Mouse (Mus musculus): ENCODE data around the gene Slc46a2. TPM values are rescaled to one million over a fixed set of nuclear protein-coding genes. Genes with fewer than 3 reads are reported as not detected.

The Slc46a2 gene
- polyA plus RNA-seq, 1 experiment from 2014 or later: 0.09 TPM

- H3K4me1 ChIP-seq (replicated peaks; ENCODE audit: control insufficient read depth, insufficient read depth, low read length): no peaks in the 10 kb centered on the region; the same call in 1 of the 2 replicates
- H3K4me3 ChIP-seq (ENCODE audit: low read depth, low read length): no peak overlapping the region
- no peak overlapping the region for H3K27ac ChIP-seq (ENCODE audit: low read depth)
- no peak overlapping the region for H3K4me2 ChIP-seq (ENCODE audit: low read length)
- no peak for DNase-seq (ENCODE audit: low spot score)
- H3K9ac ChIP-seq (ENCODE audit: low read length): no peak overlapping the region
- H3K9me3 ChIP-seq (ENCODE audit: control insufficient read depth, low read length): no peaks in the 10 kb centered on the region
- peaks cover 34% of the 10 kb centered on the region for H3K36me3 ChIP-seq (ENCODE audit: control insufficient read depth, insufficient read depth, low read length)
- WGBS: 92% methylated on average over 3 of the region's 3 CpGs
- H3K27me3 ChIP-seq (replicated peaks; ENCODE audit: control insufficient read depth, insufficient read depth, low read length): no peaks in the 10 kb centered on the region
- no peak for ATAC-seq (replicated peaks; ENCODE audit: low FRiP score, low TSS enrichment, low read depth)
Observed at GRCm38 (mm10) chr4:59894977-59895575, 19.8 kb downstream of the Slc46a2 start.

GRCm38 (mm10) chr4:59894415-59894814 lies 20.4 kb downstream of the Slc46a2 start:
- no peak for DNase-seq (ENCODE audit: low spot score)
- ATAC-seq (replicated peaks; ENCODE audit: low FRiP score, low TSS enrichment, low read depth): no peak
- Histone ChIP-seq H3K27ac (ENCODE audit: low read depth) (no peak overlapping the region), H3K9ac (ENCODE audit: low read length) (no peak overlapping the region), H3K4me2 (ENCODE audit: low read length) (no peak overlapping the region), H3K9me3 (ENCODE audit: control insufficient read depth, low read length) (no peaks in the 10 kb centered on the region), H3K4me3 (ENCODE audit: low read depth, low read length) (no peak overlapping the region), H3K36me3 (ENCODE audit: control insufficient read depth, insufficient read depth, low read length) (peaks cover 29% of the 10 kb centered on the region), H3K27me3 (replicated peaks; ENCODE audit: control insufficient read depth, insufficient read depth, low read length) (no peaks in the 10 kb centered on the region), H3K4me1 (replicated peaks; ENCODE audit: control insufficient read depth, insufficient read depth, low read length) (no peaks in the 10 kb centered on the region; the same call in 1 of the 2 replicates)
- WGBS: 90% methylated on average over 8 of the region's 8 CpGs

- Histone ChIP-seq H3K27me3 (replicated peaks; ENCODE audit: control insufficient read depth, insufficient read depth, low read length) (no peaks in the 10 kb centered on the region), H3K9ac (ENCODE audit: low read length) (no peak overlapping the region), H3K4me3 (ENCODE audit: low read depth, low read length) (no peak overlapping the region), H3K4me2 (ENCODE audit: low read length) (no peak overlapping the region), H3K4me1 (replicated peaks; ENCODE audit: control insufficient read depth, insufficient read depth, low read length) (no peaks in the 10 kb centered on the region), H3K36me3 (ENCODE audit: control insufficient read depth, insufficient read depth, low read length) (peaks cover 16% of the 10 kb centered on the region), H3K9me3 (ENCODE audit: control insufficient read depth, low read length) (no peaks in the 10 kb centered on the region), H3K27ac (ENCODE audit: low read depth) (no peak overlapping the region)
- WGBS: 93% methylated on average over 5 of the region's 5 CpGs
- DNase-seq (ENCODE audit: low spot score) (no peak), ATAC-seq (replicated peaks; ENCODE audit: low FRiP score, low TSS enrichment, low read depth) (no peak)
Observed at GRCm38 (mm10) chr4:59892731-59893130, 22.1 kb downstream of the Slc46a2 start.

- Histone ChIP-seq H3K4me1 (replicated peaks; ENCODE audit: control insufficient read depth, insufficient read depth, low read length) (no peaks in the 10 kb centered on the region), H3K9ac (ENCODE audit: low read length) (no peak overlapping the region), H3K27me3 (replicated peaks; ENCODE audit: control insufficient read depth, insufficient read depth, low read length) (no peaks in the 10 kb centered on the region), H3K4me3 (ENCODE audit: low read depth, low read length) (no peak overlapping the region), H3K36me3 (ENCODE audit: control insufficient read depth, insufficient read depth, low read length) (peaks cover 16% of the 10 kb centered on the region), H3K4me2 (ENCODE audit: low read length) (no peak overlapping the region), H3K9me3 (ENCODE audit: control insufficient read depth, low read length) (no peaks in the 10 kb centered on the region), H3K27ac (ENCODE audit: low read depth) (no peak overlapping the region)
- WGBS: 91% methylated on average over 10 of the region's 10 CpGs
- no peak for DNase-seq (ENCODE audit: low spot score)
- no peak for ATAC-seq (replicated peaks; ENCODE audit: low FRiP score, low TSS enrichment, low read depth)
Observed at GRCm38 (mm10) chr4:59891723-59892416, 23.0 kb downstream of the Slc46a2 start.

GRCm38 (mm10) chr4:59890086-59890600 lies 24.7 kb downstream of the Slc46a2 start:
- no peak overlapping the region for H3K4me2 ChIP-seq (ENCODE audit: low read length)
- H3K27ac ChIP-seq (ENCODE audit: low read depth): no peak overlapping the region
- H3K9ac ChIP-seq (ENCODE audit: low read length): no peak overlapping the region
- DNase-seq (ENCODE audit: low spot score) (no peak), ATAC-seq (replicated peaks; ENCODE audit: low FRiP score, low TSS enrichment, low read depth) (no peak)
- peaks cover 18% of the 10 kb centered on the region for H3K36me3 ChIP-seq (ENCODE audit: control insufficient read depth, insufficient read depth, low read length)
- WGBS: 78% methylated on average over 6 of the region's 6 CpGs
- no peaks in the 10 kb centered on the region for H3K27me3 ChIP-seq (replicated peaks; ENCODE audit: control insufficient read depth, insufficient read depth, low read length)
- no peaks in the 10 kb centered on the region for H3K9me3 ChIP-seq (ENCODE audit: control insufficient read depth, low read length)
- no peaks in the 10 kb centered on the region for H3K4me1 ChIP-seq (replicated peaks; ENCODE audit: control insufficient read depth, insufficient read depth, low read length)
- no peak overlapping the region for H3K4me3 ChIP-seq (ENCODE audit: low read depth, low read length)

GRCm38 (mm10) chr4:59888014-59888413 lies 26.8 kb downstream of the Slc46a2 start:
- H3K36me3 ChIP-seq (ENCODE audit: control insufficient read depth, insufficient read depth, low read length): peaks cover 19% of the 10 kb centered on the region; the same call in 1 of the 2 replicates
- H3K27me3 ChIP-seq (replicated peaks; ENCODE audit: control insufficient read depth, insufficient read depth, low read length): no peaks in the 10 kb centered on the region
- no peaks in the 10 kb centered on the region for H3K9me3 ChIP-seq (ENCODE audit: control insufficient read depth, low read length)
- H3K27ac ChIP-seq (ENCODE audit: low read depth): no peak overlapping the region
- 78% methylated on average over 5 of the region's 5 CpGs for WGBS
- no peak overlapping the region for H3K9ac ChIP-seq (ENCODE audit: low read length)
- no peak for ATAC-seq (replicated peaks; ENCODE audit: low FRiP score, low TSS enrichment, low read depth)
- no peak overlapping the region for H3K4me2 ChIP-seq (ENCODE audit: low read length)
- DNase-seq (ENCODE audit: low spot score): no peak
- H3K4me1 ChIP-seq (replicated peaks; ENCODE audit: control insufficient read depth, insufficient read depth, low read length): no peaks in the 10 kb centered on the region
- H3K4me3 ChIP-seq (ENCODE audit: low read depth, low read length): no peak overlapping the region

- no peak overlapping the region for H3K27ac ChIP-seq (ENCODE audit: low read depth)
- no peak for ATAC-seq (replicated peaks; ENCODE audit: low FRiP score, low TSS enrichment, low read depth)
- no peaks in the 10 kb centered on the region for H3K4me1 ChIP-seq (replicated peaks; ENCODE audit: control insufficient read depth, insufficient read depth, low read length)
- 92% methylated on average over 5 of the region's 5 CpGs for WGBS
- DNase-seq (ENCODE audit: low spot score): no peak
- H3K36me3 ChIP-seq (ENCODE audit: control insufficient read depth, insufficient read depth, low read length): peaks cover 16% of the 10 kb centered on the region; the same call in 1 of the 2 replicates
- no peaks in the 10 kb centered on the region for H3K9me3 ChIP-seq (ENCODE audit: control insufficient read depth, low read length)
- H3K4me3 ChIP-seq (ENCODE audit: low read depth, low read length): no peak overlapping the region
- H3K27me3 ChIP-seq (replicated peaks; ENCODE audit: control insufficient read depth, insufficient read depth, low read length): no peaks in the 10 kb centered on the region
- H3K4me2 ChIP-seq (ENCODE audit: low read length): no peak overlapping the region
- no peak overlapping the region for H3K9ac ChIP-seq (ENCODE audit: low read length)
Observed at GRCm38 (mm10) chr4:59887011-59887410, 27.8 kb downstream of the Slc46a2 start.

GRCm38 (mm10) chr4:59886281-59886680 lies 28.6 kb downstream of the Slc46a2 start:
- H3K9me3 ChIP-seq (ENCODE audit: control insufficient read depth, low read length): no peaks in the 10 kb centered on the region
- no peak for DNase-seq (ENCODE audit: low spot score)
- H3K36me3 ChIP-seq (ENCODE audit: control insufficient read depth, insufficient read depth, low read length): peaks cover 16% of the 10 kb centered on the region; the same call in 1 of the 2 replicates
- no peak overlapping the region for H3K4me3 ChIP-seq (ENCODE audit: low read depth, low read length)
- WGBS: 91% methylated on average over 6 of the region's 6 CpGs
- no peak overlapping the region for H3K4me2 ChIP-seq (ENCODE audit: low read length)
- no peaks in the 10 kb centered on the region for H3K4me1 ChIP-seq (replicated peaks; ENCODE audit: control insufficient read depth, insufficient read depth, low read length)
- ATAC-seq (replicated peaks; ENCODE audit: low FRiP score, low TSS enrichment, low read depth): no peak
- no peaks in the 10 kb centered on the region for H3K27me3 ChIP-seq (replicated peaks; ENCODE audit: control insufficient read depth, insufficient read depth, low read length)
- H3K27ac ChIP-seq (ENCODE audit: low read depth): no peak overlapping the region
- no peak overlapping the region for H3K9ac ChIP-seq (ENCODE audit: low read length)

Measured in intestine, embryonic 14.5 days (tissue).